Mouse (Mus musculus) spleen, postnatal 10 days (tissue): ENCODE data around the gene Ndufb2.

Experiments
- DNase-seq, 2 experiments: peaks; one replicate each; pipeline ENCODE4 v3.0.0; 2021 to 2022; ENCODE audit warnings: low spot score in 2 of 2

Gene Ndufb2

GRCm38 (mm10) chr6:39592401-39593214 lies at the start of gene Ndufb2:
Ndufb2 (plus strand) TSS chr6:39592574.
- DNase-seq = peak; percentile 90 to 95

- no peak for DNase-seq
Observed at GRCm38 (mm10) chr6:39542631-39543597, 49.5 kb upstream of the Ndufb2 start.

- no peak for DNase-seq
Observed at GRCm38 (mm10) chr6:39543769-39544420, 48.5 kb upstream of the Ndufb2 start.

- DNase-seq = no peak
Observed at GRCm38 (mm10) chr6:39545474-39545873, 46.9 kb upstream of the Ndufb2 start.

GRCm38 (mm10) chr6:39548030-39548429 lies 44.3 kb upstream of the Ndufb2 start:
- no peak for DNase-seq

- DNase-seq = no peak
Observed at GRCm38 (mm10) chr6:39551981-39552636, 40.3 kb upstream of the Ndufb2 start.

GRCm38 (mm10) chr6:39554888-39555647 lies 37.3 kb upstream of the Ndufb2 start:
- DNase-seq = no peak

- DNase-seq = no peak
Observed at GRCm38 (mm10) chr6:39555648-39555945, 36.8 kb upstream of the Ndufb2 start.

- DNase-seq = peak in 1 of 2 experiments; percentile 22
Observed at GRCm38 (mm10) chr6:39556900-39557659, 35.3 kb upstream of the Ndufb2 start.

- DNase-seq = peak in 1 of 2 experiments; percentile 38
Observed at GRCm38 (mm10) chr6:39557723-39558261, 34.6 kb upstream of the Ndufb2 start, which contains the start of gene Dennd2a. Dennd2a (minus strand) TSS chr6:39557867.

GRCm38 (mm10) chr6:39559276-39559939 lies 33.0 kb upstream of the Ndufb2 start:
- DNase-seq = no peak

- DNase-seq = peak; percentile 52 to 75
Observed at GRCm38 (mm10) chr6:39562166-39563015, 30.0 kb upstream of the Ndufb2 start.

GRCm38 (mm10) chr6:39567528-39567927 lies 24.8 kb upstream of the Ndufb2 start:
- no peak for DNase-seq

- no peak for DNase-seq
Observed at GRCm38 (mm10) chr6:39570426-39570825, 21.9 kb upstream of the Ndufb2 start.

- DNase-seq = peak; percentile 61 to 82
Observed at GRCm38 (mm10) chr6:39573791-39574554, 18.4 kb upstream of the Ndufb2 start, which contains the start of gene Adck2. Adck2 (plus strand) TSS chr6:39573873.

- DNase-seq = no peak
Observed at GRCm38 (mm10) chr6:39574555-39574869, 17.9 kb upstream of the Ndufb2 start.

- DNase-seq = no peak
Observed at GRCm38 (mm10) chr6:39574951-39575350, 17.4 kb upstream of the Ndufb2 start.
